Mouse (Mus musculus) heart, embryonic 12.5 days (tissue): ENCODE data around the gene Kcnk3. TPM values are rescaled to one million over a fixed set of nuclear protein-coding genes. Genes with fewer than 3 reads are reported as not detected.

Experiments used
- ATAC-seq: fragments of 200-750 bp; cut with Nextera tagmentation; 2 replicates; pipeline ENCODE4 v1.8.0; 2017; ENCODE audit warnings: moderate TSS enrichment, moderate library complexity; ENCODE audit not compliant: insufficient number of reproducible peaks, low FRiP score
- H3K27ac ChIP-seq: fragments of 300-500 bp; sonication (generic); 2 replicates; pipeline ENCODE4 v1.5.1; 2016; ENCODE audit warnings: mild to moderate bottlenecking, moderate library complexity; ENCODE audit not compliant: poor library complexity, severe bottlenecking
- H3K27me3 ChIP-seq: fragments of 300-500 bp; sonication (generic); replicated peaks from 2 replicates; pipeline ENCODE4 v1.6.1; 2016; ENCODE audit warnings: mild to moderate bottlenecking, moderate library complexity
- H3K36me3 ChIP-seq: fragments of 300-500 bp; sonication (generic); 2 replicates; pipeline ENCODE4 v1.6.1; 2016; ENCODE audit warnings: mild to moderate bottlenecking, moderate library complexity
- H3K4me1 ChIP-seq: fragments of 300-500 bp; sonication (generic); replicated peaks from 2 replicates; pipeline ENCODE4 v1.6.1; 2016; ENCODE audit warnings: mild to moderate bottlenecking
- H3K4me2 ChIP-seq: fragments of 300-500 bp; sonication (generic); 2 replicates; pipeline ENCODE4 v1.6.1; 2016; ENCODE audit warnings: mild to moderate bottlenecking, moderate library complexity
- H3K4me3 ChIP-seq: fragments of 300-500 bp; sonication (generic); 2 replicates; pipeline ENCODE4 v1.5.1; 2016; ENCODE audit warnings: mild to moderate bottlenecking
- H3K9ac ChIP-seq: fragments of 300-500 bp; sonication (generic); 2 replicates; pipeline ENCODE4 v1.6.1; 2016; ENCODE audit warnings: mild to moderate bottlenecking, moderate library complexity
- H3K9me3 ChIP-seq: fragments of 300-500 bp; sonication (generic); replicated peaks from 2 replicates; pipeline ENCODE4 v1.6.1; 2016; ENCODE audit warnings: mild to moderate bottlenecking, moderate library complexity
- WGBS: fragments of 180-500 bp; shearing (Covaris S2); methylation state at CpG from one replicate; pipeline ENCODE4 v1.1.7; 2016; 5-methylcytosine and 5-hydroxymethylcytosine counted together
- polyA plus RNA-seq: library from polyadenylated mRNA; unstranded; fragments of >200 nt; fragmentation: Nextera tagmentation; extraction: Ambion mirVana; gene quantifications from 2 replicates; pipeline ENCODE4 v1.2.1, GENCODE M21; 2016

Gene Kcnk3
- polyA plus RNA-seq, 1 experiment from 2014 or later = 45.1 TPM

DNA sequence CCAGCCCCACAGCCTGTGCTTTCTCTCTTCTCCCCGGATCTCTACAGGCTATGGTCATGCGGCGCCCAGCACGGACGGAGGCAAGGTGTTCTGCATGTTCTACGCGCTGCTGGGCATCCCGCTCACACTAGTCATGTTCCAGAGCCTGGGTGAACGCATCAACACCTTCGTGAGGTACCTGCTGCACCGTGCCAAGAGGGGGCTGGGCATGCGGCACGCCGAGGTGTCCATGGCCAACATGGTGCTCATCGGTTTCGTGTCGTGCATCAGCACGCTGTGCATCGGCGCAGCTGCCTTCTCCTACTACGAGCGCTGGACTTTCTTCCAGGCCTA, 33.8 kb downstream of the Kcnk3 start:
- peak overlapping the region; percentile 64; the same call in 1 of the 2 replicates for H3K9ac ChIP-seq
- H3K27ac ChIP-seq = no peak overlapping the region
- WGBS = 47% methylated on average over 22 of the region's 22 CpGs
- no peak for ATAC-seq
- no peaks in the 10 kb centered on the region for H3K36me3 ChIP-seq
- H3K4me1 ChIP-seq = peaks cover 53% of the 10 kb centered on the region
- peak overlapping the region; percentile 43 for H3K4me3 ChIP-seq
- H3K27me3 ChIP-seq = peaks cover 26% of the 10 kb centered on the region
- H3K4me2 ChIP-seq = peak overlapping the region; percentile 76
- no peaks in the 10 kb centered on the region for H3K9me3 ChIP-seq

DNA sequence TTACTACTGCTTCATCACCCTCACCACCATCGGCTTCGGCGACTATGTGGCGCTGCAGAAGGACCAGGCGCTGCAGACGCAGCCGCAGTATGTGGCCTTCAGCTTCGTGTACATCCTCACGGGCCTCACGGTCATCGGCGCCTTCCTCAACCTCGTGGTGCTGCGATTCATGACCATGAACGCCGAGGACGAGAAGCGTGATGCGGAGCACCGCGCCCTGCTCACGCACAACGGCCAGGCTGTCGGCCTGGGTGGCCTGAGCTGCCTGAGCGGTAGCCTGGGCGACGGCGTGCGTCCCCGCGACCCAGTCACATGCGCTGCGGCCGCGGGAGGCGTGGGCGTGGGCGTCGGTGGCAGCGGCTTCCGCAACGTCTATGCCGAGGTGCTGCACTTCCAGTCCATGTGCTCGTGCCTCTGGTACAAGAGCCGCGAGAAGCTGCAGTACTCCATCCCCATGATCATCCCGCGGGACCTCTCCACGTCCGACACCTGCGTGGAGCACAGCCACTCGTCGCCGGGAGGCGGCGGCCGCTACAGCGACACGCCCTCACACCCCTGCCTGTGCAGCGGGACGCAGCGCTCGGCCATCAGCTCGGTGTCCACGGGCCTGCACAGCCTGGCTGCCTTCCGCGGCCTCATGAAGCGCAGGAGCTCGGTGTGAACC, 34.3 kb downstream of the Kcnk3 start:
- H3K4me2 ChIP-seq = peak overlapping the region; percentile 76
- H3K27me3 ChIP-seq = peaks cover 26% of the 10 kb centered on the region
- peak overlapping the region; percentile 64 for H3K9ac ChIP-seq
- peak overlapping the region; percentile 43 for H3K4me3 ChIP-seq
- no peak overlapping the region for H3K27ac ChIP-seq
- WGBS = 7% methylated on average over 69 of the region's 69 CpGs
- peaks cover 53% of the 10 kb centered on the region for H3K4me1 ChIP-seq
- ATAC-seq = 0 out of 2 replicates have a peak, but pooled peaks have one; percentile 17
- H3K9me3 ChIP-seq = no peaks in the 10 kb centered on the region
- H3K36me3 ChIP-seq = no peaks in the 10 kb centered on the region

DNA sequence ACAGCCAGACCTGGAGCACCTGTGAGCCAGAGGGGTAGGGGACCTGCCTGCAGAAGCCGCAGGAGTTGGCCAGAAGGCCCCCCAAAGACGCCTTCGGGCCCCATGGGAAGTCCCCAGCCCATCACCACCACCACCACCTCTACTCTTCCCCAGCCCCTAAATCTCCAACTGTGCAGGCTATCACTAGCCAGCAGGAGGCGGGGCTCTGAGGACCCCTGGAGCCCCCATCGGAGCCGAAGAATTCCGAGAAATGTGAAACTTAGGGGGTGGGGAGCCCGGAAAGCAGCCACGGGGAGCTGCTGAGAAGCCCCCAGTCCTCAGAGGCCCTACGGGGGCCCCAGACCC, 34.8 kb downstream of the Kcnk3 start:
- Histone ChIP-seq H3K36me3 (no peaks in the 10 kb centered on the region), H3K4me2 (peak overlapping the region; percentile 76), H3K27ac (no peak overlapping the region), H3K4me1 (peaks cover 50% of the 10 kb centered on the region), H3K4me3 (peak overlapping the region; percentile 43), H3K9ac (peak overlapping the region; percentile 64), H3K9me3 (no peaks in the 10 kb centered on the region), H3K27me3 (peaks cover 26% of the 10 kb centered on the region)
- 7% methylated on average over 10 of the region's 10 CpGs for WGBS
- ATAC-seq = 0 out of 2 replicates have a peak, but pooled peaks have one; percentile 5

DNA sequence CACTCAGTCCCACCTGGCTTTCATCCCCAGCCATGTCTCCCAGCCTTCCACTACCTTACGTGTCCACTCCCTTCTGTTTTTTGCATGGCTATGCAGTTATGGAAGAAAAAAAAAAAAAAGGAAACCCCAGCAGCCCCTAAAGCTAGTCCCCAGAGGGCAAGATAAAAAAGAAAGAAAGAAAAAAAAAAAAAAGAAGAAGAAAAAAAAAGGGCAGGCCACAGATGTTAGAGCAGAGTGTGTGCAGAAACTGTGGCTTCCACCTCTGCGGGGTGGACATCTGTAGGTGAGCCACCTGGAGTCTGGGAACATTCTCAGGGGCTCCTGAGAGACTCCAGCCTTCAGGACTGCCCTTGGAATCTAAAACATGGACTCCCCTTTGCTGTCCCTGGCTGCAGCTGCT, 35.4 kb downstream of the Kcnk3 start:
- H3K36me3 ChIP-seq = no peaks in the 10 kb centered on the region
- peaks cover 26% of the 10 kb centered on the region for H3K27me3 ChIP-seq
- no peak for ATAC-seq
- 75% methylated on average over 2 of the region's 2 CpGs for WGBS
- no peak overlapping the region for H3K27ac ChIP-seq
- no peaks in the 10 kb centered on the region for H3K9me3 ChIP-seq
- H3K4me2 ChIP-seq = peak overlapping the region; percentile 76; the same call in 1 of the 2 replicates
- H3K4me1 ChIP-seq = peaks cover 50% of the 10 kb centered on the region
- no peak overlapping the region for H3K9ac ChIP-seq
- H3K4me3 ChIP-seq = no peak overlapping the region

DNA sequence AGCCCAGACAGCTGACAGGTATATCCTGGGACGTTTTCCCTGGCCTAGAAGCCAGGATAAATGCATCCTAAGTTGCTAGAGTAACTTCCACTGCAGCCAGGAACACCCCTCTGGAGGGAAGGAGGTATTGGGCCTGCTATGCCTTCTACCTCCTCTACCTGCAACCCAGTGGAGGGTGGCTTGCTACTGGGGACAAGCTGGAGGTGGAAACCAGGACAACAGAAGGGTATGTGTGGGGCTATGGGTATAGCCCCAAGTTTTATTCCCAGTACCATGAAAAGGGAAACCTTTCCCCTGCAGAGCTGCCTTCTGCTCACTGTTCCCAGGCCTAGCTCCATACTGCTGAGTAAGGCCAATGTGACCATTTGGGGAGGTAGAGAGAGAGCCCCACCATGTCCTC, 36.3 kb downstream of the Kcnk3 start:
- peaks cover 46% of the 10 kb centered on the region for H3K4me1 ChIP-seq
- no peak overlapping the region for H3K4me3 ChIP-seq
- H3K27me3 ChIP-seq = peaks cover 26% of the 10 kb centered on the region
- WGBS = 41% methylated on average over 1 of the region's 1 CpGs
- H3K4me2 ChIP-seq = no peak overlapping the region
- H3K27ac ChIP-seq = no peak overlapping the region
- H3K9ac ChIP-seq = no peak overlapping the region
- no peaks in the 10 kb centered on the region for H3K9me3 ChIP-seq
- no peak for ATAC-seq
- no peaks in the 10 kb centered on the region for H3K36me3 ChIP-seq

DNA sequence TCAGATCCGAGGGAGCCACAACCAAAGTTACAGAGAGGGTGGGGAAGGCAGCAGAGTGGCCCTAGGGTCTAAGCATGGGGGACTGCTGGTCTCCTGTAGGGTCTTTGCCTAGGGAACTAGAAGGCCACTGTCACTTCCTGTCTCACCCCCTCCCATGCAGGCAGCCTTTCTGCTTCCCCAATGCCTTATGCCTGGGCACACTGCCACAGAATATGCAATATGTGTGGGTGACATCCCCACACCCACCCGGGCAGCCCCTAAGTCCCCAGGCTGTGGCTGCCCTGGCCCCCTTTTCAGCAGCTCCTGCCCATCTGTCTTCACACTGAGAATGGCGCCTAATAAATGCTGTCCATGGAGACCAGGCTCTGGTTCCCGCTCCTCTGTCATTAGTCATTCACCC, 36.9 kb downstream of the Kcnk3 start:
- no peaks in the 10 kb centered on the region for H3K36me3 ChIP-seq
- H3K4me1 ChIP-seq = peaks cover 46% of the 10 kb centered on the region
- no peak overlapping the region for H3K4me2 ChIP-seq
- peak overlapping the region; percentile 3; the same call in 1 of the 2 replicates for H3K27ac ChIP-seq
- H3K9ac ChIP-seq = no peak overlapping the region
- 0 out of 2 replicates have a peak, but pooled peaks have one; percentile 3 for ATAC-seq
- H3K9me3 ChIP-seq = no peaks in the 10 kb centered on the region
- no peak overlapping the region for H3K4me3 ChIP-seq
- H3K27me3 ChIP-seq = peaks cover 26% of the 10 kb centered on the region
- WGBS = 54% methylated on average over 4 of the region's 4 CpGs

DNA sequence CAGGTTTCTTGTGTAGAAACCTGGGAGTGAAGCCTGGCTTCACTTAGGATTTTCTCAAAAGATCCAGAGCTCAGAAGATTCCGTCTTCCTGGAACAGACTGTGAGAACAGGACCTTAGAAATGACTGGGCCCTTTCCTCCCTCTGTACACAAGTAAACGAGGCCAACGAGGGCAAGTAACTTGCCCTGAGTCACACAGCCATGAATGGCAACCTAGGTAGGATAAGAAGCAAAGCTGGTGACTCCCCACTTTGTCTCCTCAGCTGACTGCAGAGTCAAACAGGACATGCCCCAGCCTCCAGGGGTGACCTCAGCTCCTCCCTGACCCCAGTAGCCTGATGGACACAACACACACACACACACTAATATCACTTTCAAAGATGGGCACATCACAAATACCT, 37.4 kb downstream of the Kcnk3 start:
- H3K4me3 ChIP-seq = no peak overlapping the region
- no peaks in the 10 kb centered on the region for H3K36me3 ChIP-seq
- peaks cover 50% of the 10 kb centered on the region for H3K4me1 ChIP-seq
- H3K9ac ChIP-seq = no peak overlapping the region
- WGBS = 64% methylated on average over 3 of the region's 3 CpGs
- ATAC-seq = no peak
- no peaks in the 10 kb centered on the region for H3K9me3 ChIP-seq
- peaks cover 26% of the 10 kb centered on the region for H3K27me3 ChIP-seq
- H3K4me2 ChIP-seq = no peak overlapping the region
- H3K27ac ChIP-seq = peak overlapping the region; percentile 3; the same call in 1 of the 2 replicates

DNA sequence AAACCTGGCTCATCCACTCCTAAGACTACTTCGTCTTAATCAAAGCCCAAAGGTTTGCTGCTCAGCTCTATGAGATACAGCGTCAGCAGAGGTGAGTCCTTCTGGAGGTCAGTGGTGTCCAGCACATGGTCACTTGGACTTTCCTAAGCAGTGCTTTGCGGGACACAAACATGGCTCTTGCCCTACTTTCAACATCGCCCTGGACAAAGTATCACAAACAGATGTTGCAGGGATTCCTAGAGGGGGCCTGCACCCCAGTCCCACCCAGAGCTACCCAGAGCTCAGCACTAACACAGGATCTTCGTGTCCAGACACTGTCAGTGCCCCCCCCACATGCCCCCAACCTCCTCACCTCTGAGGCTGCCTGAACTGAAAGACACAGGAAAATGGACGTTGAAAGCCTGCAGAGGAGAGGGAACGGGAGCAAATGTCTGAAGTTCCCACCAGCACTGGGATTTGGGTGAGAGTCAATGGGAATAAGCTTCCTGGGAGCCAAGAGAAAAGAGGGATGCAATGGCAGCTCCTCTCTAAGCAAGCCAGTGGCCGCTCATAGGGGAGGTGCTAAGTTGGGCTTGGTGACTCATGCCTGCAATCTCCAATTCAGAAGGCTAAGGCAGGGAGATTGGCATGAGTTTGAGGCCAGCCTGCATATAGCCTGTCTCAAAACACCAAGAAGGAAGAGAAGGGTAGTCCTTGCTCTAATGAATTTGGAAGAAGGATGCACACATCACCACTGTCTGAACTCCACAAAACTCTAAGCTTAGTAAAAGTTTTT, 38.5 kb downstream of the Kcnk3 start:
- Histone ChIP-seq H3K27me3 (peaks cover 15% of the 10 kb centered on the region), H3K4me3 (no peak overlapping the region), H3K4me2 (no peak overlapping the region), H3K27ac (0 out of 2 replicates have a peak overlapping the region, but pooled peaks have one; percentile 14), H3K9me3 (no peaks in the 10 kb centered on the region), H3K9ac (no peak overlapping the region), H3K36me3 (no peaks in the 10 kb centered on the region), H3K4me1 (peaks cover 53% of the 10 kb centered on the region)
- no peak for ATAC-seq
- WGBS = 74% methylated on average over 8 of the region's 8 CpGs

DNA sequence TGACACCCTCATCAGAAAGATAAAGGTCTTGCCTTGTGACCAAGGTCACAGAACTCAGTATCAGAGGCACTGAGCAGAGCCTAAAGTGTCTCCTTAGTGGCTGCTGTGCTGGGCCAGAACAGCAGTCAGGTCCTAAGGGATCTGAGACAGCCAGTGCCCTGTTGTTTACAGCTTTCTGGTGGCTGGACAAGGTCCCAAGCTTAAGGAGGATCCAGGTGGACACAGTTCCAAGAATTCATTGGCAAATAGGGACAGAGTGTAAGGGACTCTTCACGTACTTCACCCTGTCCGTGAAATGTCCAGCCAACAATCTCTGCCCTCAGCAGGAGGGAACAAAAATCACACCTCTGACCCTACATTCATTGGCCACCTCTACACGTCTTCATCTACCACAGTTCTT, 40.5 kb downstream of the Kcnk3 start:
- Histone ChIP-seq H3K4me3 (no peak overlapping the region), H3K27ac (no peak overlapping the region), H3K9me3 (no peaks in the 10 kb centered on the region), H3K27me3 (no peaks in the 10 kb centered on the region), H3K4me1 (peaks cover 43% of the 10 kb centered on the region), H3K9ac (no peak overlapping the region), H3K4me2 (no peak overlapping the region), H3K36me3 (no peaks in the 10 kb centered on the region)
- ATAC-seq = no peak
- WGBS = 78% methylated on average over 3 of the region's 3 CpGs

DNA sequence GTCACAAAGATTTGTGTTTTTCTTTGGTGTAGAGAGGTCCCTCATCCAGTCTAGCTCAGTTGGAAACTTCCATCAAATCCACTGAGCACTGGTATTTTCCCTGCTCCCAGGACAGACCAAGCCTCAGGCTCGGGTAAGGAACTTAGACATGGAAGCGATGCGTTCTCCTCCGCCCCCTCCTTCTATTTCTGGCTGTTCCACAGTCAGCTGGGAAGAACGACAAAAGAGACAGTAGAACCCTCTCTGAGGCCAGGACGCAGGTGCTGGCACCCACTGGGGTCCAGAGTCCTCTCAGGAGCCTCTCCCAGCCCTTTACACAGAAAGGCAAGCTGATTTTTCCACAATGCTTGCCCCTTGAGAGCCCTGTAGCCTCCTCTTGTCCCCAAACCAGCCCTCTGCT, 42.4 kb downstream of the Kcnk3 start:
- no peak for ATAC-seq
- peaks cover 32% of the 10 kb centered on the region for H3K4me1 ChIP-seq
- 0 out of 2 replicates have a peak, but pooled peaks cover 12% of the 10 kb centered on the region for H3K27me3 ChIP-seq
- H3K9ac ChIP-seq = no peak overlapping the region
- H3K9me3 ChIP-seq = no peaks in the 10 kb centered on the region
- no peak overlapping the region for H3K4me3 ChIP-seq
- no peak overlapping the region for H3K4me2 ChIP-seq
- no peaks in the 10 kb centered on the region for H3K36me3 ChIP-seq
- no peak overlapping the region for H3K27ac ChIP-seq
- WGBS = 53% methylated on average over 6 of the region's 6 CpGs

DNA sequence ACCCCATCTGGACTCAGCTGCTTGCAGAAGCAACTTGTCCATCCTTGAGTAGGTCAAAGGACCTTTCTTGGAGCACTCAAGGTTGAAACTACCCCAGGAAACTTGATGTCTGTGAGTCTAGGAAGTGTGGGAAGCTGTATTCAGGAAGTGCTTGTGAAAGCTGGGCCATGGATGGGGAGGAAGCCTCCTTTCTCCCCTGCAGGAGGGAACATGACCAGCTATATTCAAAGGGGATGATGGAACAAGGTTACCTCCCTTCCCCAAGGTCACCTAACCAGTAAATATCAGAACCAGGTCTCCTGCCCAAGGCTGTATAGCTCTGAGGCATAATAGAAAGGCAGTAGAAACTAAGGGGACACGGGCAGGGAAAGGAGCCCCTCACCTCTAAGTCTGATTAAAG, 44.2 kb downstream of the Kcnk3 start:
- Histone ChIP-seq H3K4me2 (no peak overlapping the region), H3K4me3 (no peak overlapping the region), H3K4me1 (peaks cover 22% of the 10 kb centered on the region), H3K27me3 (peaks cover 20% of the 10 kb centered on the region; the same call in 1 of the 2 replicates), H3K36me3 (no peaks in the 10 kb centered on the region), H3K27ac (no peak overlapping the region), H3K9ac (no peak overlapping the region), H3K9me3 (no peaks in the 10 kb centered on the region)
- no peak for ATAC-seq
- 57% methylated on average over 1 of the region's 1 CpGs for WGBS
